Mouse (Mus musculus) hindbrain, embryonic 16.5 days (tissue): ENCODE results near the gene Mthfsl. TPM values are rescaled to one million over a fixed set of nuclear protein-coding genes. Genes with fewer than 3 reads are reported as not detected.
"Not testable (repeated sequence)": the region's sequence is repeated elsewhere in the genome, so short reads cannot be mapped to it uniquely, and the experiment has no call there.

Source experiments
- ATAC-seq: fragments of 200-750 bp; cut with Nextera tagmentation; 2 replicates; pipeline ENCODE4 v1.8.0; 2017; ENCODE audit warnings: moderate TSS enrichment, moderate library complexity
- H3K27ac ChIP-seq: fragments of 300-500 bp; sonication (generic); 2 replicates; pipeline ENCODE4 v1.5.1; 2014; ENCODE audit warnings: low read depth, mild to moderate bottlenecking, control low read depth, low read length, moderate library complexity
- H3K27me3 ChIP-seq: fragments of 300-500 bp; sonication (generic); replicated peaks from 2 replicates; pipeline ENCODE4 v1.6.1; 2014; ENCODE audit warnings: low read length; ENCODE audit not compliant: control insufficient read depth, insufficient read depth
- H3K36me3 ChIP-seq: fragments of 300-500 bp; sonication (generic); 2 replicates; pipeline ENCODE4 v1.6.1; 2014; ENCODE audit warnings: mild to moderate bottlenecking, low read length, moderate library complexity, mixed read lengths; ENCODE audit not compliant: control insufficient read depth, insufficient read depth
- H3K4me1 ChIP-seq: fragments of 300-500 bp; sonication (generic); 2 replicates; pipeline ENCODE4 v1.6.1; 2014; ENCODE audit warnings: low read depth, low read length; ENCODE audit not compliant: control insufficient read depth, insufficient read depth
- H3K4me2 ChIP-seq: fragments of 300-500 bp; sonication (generic); 2 replicates; pipeline ENCODE4 v1.6.1; 2014; ENCODE audit warnings: mild to moderate bottlenecking, low read length, control low read depth, moderate library complexity
- H3K4me3 ChIP-seq: fragments of 300-500 bp; sonication (generic); 2 replicates; pipeline ENCODE4 v1.5.1; 2014; ENCODE audit warnings: mild to moderate bottlenecking, low read length, control low read depth, moderate library complexity
- H3K9ac ChIP-seq: fragments of 300-500 bp; sonication (generic); 2 replicates; pipeline ENCODE4 v1.6.1; 2014; ENCODE audit warnings: low read depth, mild to moderate bottlenecking, control low read depth, low read length, moderate library complexity
- H3K9me3 ChIP-seq: fragments of 300-500 bp; sonication (generic); 2 replicates; pipeline ENCODE4 v1.6.1; 2014; ENCODE audit warnings: mild to moderate bottlenecking, low read length, moderate library complexity; ENCODE audit not compliant: control insufficient read depth
- WGBS: fragments of 180-500 bp; shearing (Covaris S2); extraction: QIAGEN DNeasy Blood & Tissue Kit; methylation state at CpG from one replicate; pipeline ENCODE4 v1.1.7; 2014; 5-methylcytosine and 5-hydroxymethylcytosine counted together
- polyA plus RNA-seq: library from polyadenylated mRNA; unstranded; fragments of >200 nt; fragmentation: Nextera tagmentation; extraction: Ambion mirVana; gene quantifications from 2 replicates; pipeline ENCODE4 v1.2.1, GENCODE M21; 2015

Mthfsl gene
- 36.8 TPM in 2 replicates for polyA plus RNA-seq

- H3K4me1 ChIP-seq, H3K27me3 ChIP-seq, H3K9me3 ChIP-seq, H3K36me3 ChIP-seq: not testable (repeated sequence)
- peak within 1 kb of the TSS; percentile 55 for H3K4me2 ChIP-seq
- H3K27ac ChIP-seq, result peak within 1 kb of the TSS; percentile 76
- H3K4me3 ChIP-seq, result peak within 1 kb of the TSS; percentile 34
- 20% methylated on average over 10 of the region's 12 CpGs for WGBS
- ATAC-seq, result peak; percentile 74
- peak within 1 kb of the TSS; percentile 53; the same call in 1 of the 2 replicates for H3K9ac ChIP-seq
These were observed at the start of gene Mthfsl for GRCm38 (mm10) chr9:88719989-88720537. Gene Mthfsl, minus strand, starts transcription at chr9:88720296.

- 85% methylated on average over 4 of the region's 5 CpGs for WGBS
- H3K27me3 ChIP-seq, H3K4me2 ChIP-seq, ATAC-seq, H3K27ac ChIP-seq, H3K4me1 ChIP-seq, H3K9ac ChIP-seq, H3K9me3 ChIP-seq, H3K4me3 ChIP-seq, H3K36me3 ChIP-seq: not testable (repeated sequence)
These were observed 49.4 kb upstream of the Mthfsl start for GRCm38 (mm10) chr9:88769470-88769869.

- H3K9ac ChIP-seq, H3K9me3 ChIP-seq, H3K36me3 ChIP-seq, H3K27ac ChIP-seq, ATAC-seq, H3K27me3 ChIP-seq, H3K4me1 ChIP-seq, H3K4me2 ChIP-seq, H3K4me3 ChIP-seq: not testable (repeated sequence)
- WGBS, result no CpG with 5 or more reads among the region's 2 CpGs
These were observed 26.6 kb upstream of the Mthfsl start for GRCm38 (mm10) chr9:88746687-88747086.

- ATAC-seq, H3K27ac ChIP-seq, H3K4me3 ChIP-seq, H3K4me2 ChIP-seq, H3K9me3 ChIP-seq, H3K4me1 ChIP-seq, H3K27me3 ChIP-seq, H3K9ac ChIP-seq, H3K36me3 ChIP-seq: not testable (repeated sequence)
- WGBS, result 80% methylated on average over 1 of the region's 2 CpGs
These were observed 25.9 kb upstream of the Mthfsl start for GRCm38 (mm10) chr9:88746046-88746445.

GRCm38 (mm10) chr9:88735289-88735688 is 15.2 kb upstream of the Mthfsl start:
- H3K4me1 ChIP-seq, H3K27me3 ChIP-seq, H3K27ac ChIP-seq, H3K4me3 ChIP-seq, H3K4me2 ChIP-seq, ATAC-seq, H3K36me3 ChIP-seq, H3K9ac ChIP-seq, H3K9me3 ChIP-seq: not testable (repeated sequence)

GRCm38 (mm10) chr9:88733182-88733581 is 13.1 kb upstream of the Mthfsl start:
- not testable (repeated sequence) for H3K9ac ChIP-seq, ATAC-seq, H3K4me1 ChIP-seq, H3K36me3 ChIP-seq, H3K27me3 ChIP-seq, H3K4me3 ChIP-seq, H3K4me2 ChIP-seq, H3K27ac ChIP-seq, H3K9me3 ChIP-seq
- WGBS, result 97% methylated on average over 1 of the region's 1 CpGs

- not testable (repeated sequence) for H3K4me1 ChIP-seq, H3K27me3 ChIP-seq, ATAC-seq, H3K9me3 ChIP-seq, H3K9ac ChIP-seq, H3K36me3 ChIP-seq, H3K4me3 ChIP-seq, H3K4me2 ChIP-seq, H3K27ac ChIP-seq
- WGBS, result 92% methylated on average over 1 of the region's 3 CpGs
These were observed 12.2 kb upstream of the Mthfsl start for GRCm38 (mm10) chr9:88732334-88732733.

GRCm38 (mm10) chr9:88731728-88732127 is 11.6 kb upstream of the Mthfsl start, which contains the start of gene Bcl2a1d:
Gene Bcl2a1d, minus strand, starts transcription at chr9:88731914.
- ATAC-seq, H3K4me3 ChIP-seq: not testable (repeated sequence)
- WGBS, result 88% methylated on average over 5 of the region's 5 CpGs

GRCm38 (mm10) chr9:88728311-88728710 is 8.2 kb upstream of the Mthfsl start:
- H3K9me3 ChIP-seq, ATAC-seq, H3K36me3 ChIP-seq, H3K4me2 ChIP-seq, H3K4me3 ChIP-seq, H3K27me3 ChIP-seq, H3K4me1 ChIP-seq, H3K9ac ChIP-seq, H3K27ac ChIP-seq: not testable (repeated sequence)

More at GRCm38 (mm10) chr9:88731728-88732127, 11.6 kb upstream of the Mthfsl start, which contains the start of gene Bcl2a1d:
- H3K27ac ChIP-seq, H3K27me3 ChIP-seq, H3K4me1 ChIP-seq, H3K36me3 ChIP-seq, H3K4me2 ChIP-seq, H3K9me3 ChIP-seq, H3K9ac ChIP-seq: not testable (repeated sequence)

- H3K4me1 ChIP-seq, H3K36me3 ChIP-seq, H3K4me3 ChIP-seq, H3K9ac ChIP-seq, H3K9me3 ChIP-seq, ATAC-seq, H3K4me2 ChIP-seq, H3K27me3 ChIP-seq, H3K27ac ChIP-seq: not testable (repeated sequence)
These were observed 1.5 kb upstream of the Mthfsl start for GRCm38 (mm10) chr9:88721628-88722027.
